Mouse (Mus musculus) bone marrow macrophage, adult 2 months (primary cell): ENCODE measurements around the gene Srcin1. TPM values are rescaled to one million over a fixed set of nuclear protein-coding genes. Genes with fewer than 3 reads are reported as not detected.
A peak's percentile ranks its signal among the peaks of the same experiment; 100 is the strongest.

Source experiments
- H3K27ac ChIP-seq: 2 replicates; pipeline ENCODE4 v1.5.1; 2012; ENCODE audit warnings: low read depth, low read length; ENCODE audit not compliant: insufficient read depth
- H3K4me1 ChIP-seq: 2 replicates; pipeline ENCODE4 v1.6.1; 2012; ENCODE audit warnings: low read length; ENCODE audit not compliant: control insufficient read depth, insufficient read depth
- H3K4me3 ChIP-seq: 2 replicates; pipeline ENCODE4 v1.5.1; 2012; ENCODE audit warnings: mild to moderate bottlenecking, low read length, moderate library complexity; ENCODE audit not compliant: insufficient read depth
- CTCF ChIP-seq: IDR thresholded peaks from 2 replicates; pipeline ENCODE4 v1.5.1; 2012; ENCODE audit warnings: low read depth, mild to moderate bottlenecking, low read length, moderate library complexity
- POLR2A ChIP-seq: IDR thresholded peaks from 2 replicates; pipeline ENCODE4 v1.6.1; 2012; ENCODE audit warnings: mild to moderate bottlenecking, low read depth, low read length, borderline replicate concordance
- polyA plus RNA-seq: library from polyadenylated mRNA; stranded (reverse); fragments of >200 nt; gene quantifications from 2 replicates; pipeline ENCODE4 v1.2.4, GENCODE M21; 2012; ENCODE audit not compliant: missing spikeins, insufficient read depth, insufficient read length

Srcin1 gene
- polyA plus RNA-seq, 1 experiment = not detected

DNA sequence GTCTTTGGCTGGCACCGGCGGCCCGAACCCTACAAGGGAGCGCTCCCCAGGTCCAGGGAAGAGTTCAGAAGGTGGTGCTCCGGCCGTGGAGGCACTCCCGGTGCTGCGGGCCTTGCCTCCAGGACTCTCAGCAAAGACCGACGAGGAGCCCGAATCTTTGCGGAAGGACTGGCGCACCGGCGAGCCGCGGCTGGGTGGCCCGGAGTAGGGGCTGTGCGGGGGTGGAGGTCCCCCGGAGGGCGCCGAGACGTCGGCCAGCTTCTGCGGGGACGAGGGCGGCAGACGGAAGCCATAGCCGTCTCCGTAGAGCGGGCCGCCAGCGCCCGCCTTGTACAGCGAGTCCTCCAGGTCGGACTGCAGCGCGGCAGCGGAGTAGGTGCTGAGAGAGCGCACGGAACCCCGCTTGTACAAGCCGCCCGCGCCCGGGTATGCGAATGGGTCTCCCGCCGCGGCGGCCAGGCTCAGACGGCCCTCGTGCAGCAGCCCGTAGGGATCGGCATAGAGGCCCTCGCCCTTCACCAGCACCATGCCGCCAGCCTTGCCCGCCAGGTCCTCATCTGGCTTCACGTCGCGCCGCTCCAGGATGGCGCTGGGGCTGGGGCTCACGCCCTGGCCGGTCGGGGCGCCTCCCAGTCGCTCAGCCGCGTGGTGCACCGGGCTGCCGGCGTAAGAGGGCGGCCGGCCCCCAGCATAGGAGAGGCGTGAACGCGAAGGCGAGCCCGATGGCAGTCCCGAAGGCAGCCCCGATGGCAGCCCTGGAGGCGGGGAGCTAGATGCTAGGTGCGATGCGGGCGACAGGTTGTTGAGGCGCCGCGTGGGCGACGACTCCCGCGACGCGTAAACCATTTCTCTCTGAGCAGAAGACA is 41.3 kb downstream of the Srcin1 start:
- no peak overlapping the region for H3K4me3 ChIP-seq
- no peak overlapping the region for H3K27ac ChIP-seq
- TF ChIP-seq POLR2A (no peak), CTCF (no peak)
- H3K4me1 ChIP-seq = no peaks in the 10 kb centered on the region

DNA sequence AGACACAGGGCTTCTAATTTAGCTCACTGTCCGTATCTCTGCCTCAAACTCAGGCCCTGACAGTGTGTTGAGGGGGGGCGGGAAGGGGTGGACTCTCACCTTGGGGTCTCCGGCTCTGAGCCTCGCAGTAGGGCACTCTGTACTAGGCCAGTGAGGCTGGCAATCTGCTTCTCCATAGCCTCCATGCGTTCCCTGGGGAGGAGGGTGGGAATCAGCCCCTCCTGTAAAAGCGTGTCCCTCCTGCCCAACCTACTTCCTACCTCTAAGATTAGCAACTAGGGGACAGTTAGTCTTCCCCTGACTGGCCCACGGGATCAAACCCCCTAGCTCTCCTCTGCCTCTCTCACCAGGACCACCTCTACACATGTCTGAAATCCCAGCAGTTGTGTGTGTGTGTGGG is 42.3 kb downstream of the Srcin1 start:
- TF ChIP-seq CTCF = no peak
- no peak for TF ChIP-seq POLR2A
- H3K27ac ChIP-seq = no peak overlapping the region
- H3K4me3 ChIP-seq = no peak overlapping the region
- no peaks in the 10 kb centered on the region for H3K4me1 ChIP-seq

DNA sequence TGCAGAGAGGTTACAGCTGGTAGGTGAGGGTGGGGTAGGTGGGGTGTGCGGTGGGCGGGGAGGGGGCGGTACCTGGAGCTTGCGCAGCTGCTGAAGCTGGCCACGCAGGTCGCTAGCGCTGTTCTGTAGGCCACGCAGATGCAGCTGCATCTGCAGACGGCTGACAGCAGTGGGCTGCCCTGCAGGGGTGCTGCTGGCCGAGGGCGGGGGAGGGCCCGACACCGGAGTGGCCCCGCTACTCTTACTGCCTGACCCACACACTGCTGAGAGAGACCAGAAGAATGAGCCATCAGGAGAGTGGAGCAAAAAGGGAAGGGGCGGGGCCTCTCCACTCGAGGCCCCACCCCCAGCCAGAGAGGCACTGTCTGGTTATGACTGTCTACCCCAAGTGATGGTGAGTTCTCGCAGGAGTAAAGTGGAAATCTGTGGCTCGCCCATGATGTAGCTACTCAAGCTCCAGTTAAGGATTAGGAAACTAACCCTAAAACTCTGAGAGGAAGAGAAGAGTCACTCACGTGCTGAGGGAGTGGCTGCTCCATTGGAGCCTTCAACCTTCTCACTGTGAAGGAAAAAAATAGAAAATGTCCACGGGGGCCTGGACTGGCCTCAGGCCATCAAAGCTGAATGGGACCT is 42.9 kb downstream of the Srcin1 start:
- Histone ChIP-seq H3K4me3 (peak overlapping the region; percentile 38), H3K4me1 (no peaks in the 10 kb centered on the region), H3K27ac (no peak overlapping the region)
- TF ChIP-seq POLR2A (no peak), CTCF (no peak)

GRCm38 (mm10) chr11:97532354-97532753 is 43.6 kb downstream of the Srcin1 start:
- Histone ChIP-seq H3K4me3 (no peak overlapping the region; the same call in 1 of the 2 replicates), H3K4me1 (no peaks in the 10 kb centered on the region), H3K27ac (no peak overlapping the region)
- TF ChIP-seq POLR2A (no peak), CTCF (no peak)

- no peaks in the 10 kb centered on the region for H3K4me1 ChIP-seq
- peak overlapping the region; percentile 63 for H3K4me3 ChIP-seq
- TF ChIP-seq CTCF (peak; percentile 19; the same call in 1 of the 2 replicates), POLR2A (no peak)
- H3K27ac ChIP-seq = no peak overlapping the region
These were observed 44.4 kb downstream of the Srcin1 start for GRCm38 (mm10) chr11:97531381-97532260.

DNA sequence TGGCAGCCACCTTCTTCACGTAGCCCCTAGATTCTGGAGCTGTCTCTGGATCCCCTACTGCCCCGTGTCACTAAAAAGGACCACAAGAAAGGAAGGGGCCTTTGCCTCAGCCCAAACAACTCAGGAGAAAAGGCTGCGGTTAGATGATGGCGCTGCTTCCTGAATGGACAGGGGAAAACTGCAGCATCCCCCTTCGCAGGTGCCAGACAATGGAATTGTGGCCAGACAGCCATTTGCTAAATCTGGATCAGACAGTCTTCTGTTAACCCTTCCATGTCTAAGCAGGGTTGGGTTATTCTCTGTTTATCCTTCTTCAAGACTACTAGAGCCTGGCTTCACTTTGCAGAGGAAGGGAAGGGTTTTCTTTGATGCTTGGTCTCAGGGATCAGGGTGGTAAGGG is 45.0 kb downstream of the Srcin1 start:
- Histone ChIP-seq H3K4me1 (no peaks in the 10 kb centered on the region), H3K27ac (no peak overlapping the region), H3K4me3 (no peak overlapping the region)
- TF ChIP-seq POLR2A = no peak
- TF ChIP-seq CTCF = no peak

- no peak overlapping the region for H3K4me3 ChIP-seq
- H3K27ac ChIP-seq = no peak overlapping the region
- TF ChIP-seq CTCF = no peak
- TF ChIP-seq POLR2A = no peak
- H3K4me1 ChIP-seq = no peaks in the 10 kb centered on the region
These were observed 45.9 kb downstream of the Srcin1 start for GRCm38 (mm10) chr11:97530069-97530468.

- H3K4me3 ChIP-seq = no peak overlapping the region
- H3K27ac ChIP-seq = no peak overlapping the region
- TF ChIP-seq POLR2A = no peak
- TF ChIP-seq CTCF = no peak
- no peaks in the 10 kb centered on the region for H3K4me1 ChIP-seq
These were observed 47.6 kb downstream of the Srcin1 start for GRCm38 (mm10) chr11:97528282-97528808.

GRCm38 (mm10) chr11:97525313-97525712 is 50.7 kb downstream of the Srcin1 start:
- no peaks in the 10 kb centered on the region for H3K4me1 ChIP-seq
- TF ChIP-seq CTCF = no peak
- no peak for TF ChIP-seq POLR2A
- H3K4me3 ChIP-seq = no peak overlapping the region
- H3K27ac ChIP-seq = no peak overlapping the region

- TF ChIP-seq POLR2A = no peak
- TF ChIP-seq CTCF = no peak
- H3K27ac ChIP-seq = no peak overlapping the region
- no peak overlapping the region for H3K4me3 ChIP-seq
- H3K4me1 ChIP-seq = no peaks in the 10 kb centered on the region
These were observed 51.7 kb downstream of the Srcin1 start for GRCm38 (mm10) chr11:97524306-97524705.
